Comparison of ENCODE assay signal across 11 mouse cellular contexts in genomic region chr11:100399320-100399719, GRCm38 (mm10). TPM values are rescaled to one million over a fixed set of nuclear protein-coding genes. Genes with fewer than 3 reads are reported as not detected.
DNase-seq lines count a peak whose midpoint lies in the region; ATAC-seq and TF ChIP-seq lines count a peak whose summit lies in the region.
"Had no signal": no experiment of that assay in that cellular context is flagged by ENCODE, and none has a peak within 500 bp of the region (broad histone marks: within the 10 kb centered on the region; RNA-seq: fewer than 3 reads in every experiment).

No protein-coding gene starts in this region.

- H3K36me3 ChIP-seq in heart, adult 2 months (ENCODE audit: control insufficient read depth, insufficient read depth, low read length), result peaks cover 7% of the 10 kb centered on the region
- H3K36me3 ChIP-seq in heart, embryonic 12.5 days, result no peaks in the 10 kb centered on the region

- no peak overlapping the region for H3K4me3 ChIP-seq in heart, adult 2 months
- no peak overlapping the region for H3K4me3 ChIP-seq in heart, embryonic 12.5 days
- no peak overlapping the region for H3K4me3 ChIP-seq in olfactory bulb, adult 2 months (ENCODE audit: insufficient read depth, low read depth, low read length)

- no peak for DNase-seq in heart, adult 2 months
- peak; percentile 53 to 60 for DNase-seq in B cell, adult 2 months
- DNase-seq in cerebellum, postnatal 10 days, result no peak
- no peak for DNase-seq in retina, postnatal 1 day
- DNase-seq in frontal cortex, postnatal 10 days (ENCODE audit: low spot score in 2 of 2), result no peak
- DNase-seq: liver, postnatal 0 days; spleen, adult 18-20 months had no signal

- H3K9ac ChIP-seq in heart, adult 2 months (ENCODE audit: low read depth, low read length), result no peak overlapping the region
- H3K9ac ChIP-seq in heart, embryonic 12.5 days, result no peak overlapping the region
- H3K9ac ChIP-seq: liver, postnatal 0 days had no signal

- no peak overlapping the region for H3K4me2 ChIP-seq in heart, embryonic 12.5 days

- H3K79me2 ChIP-seq in heart, adult 2 months (replicated peaks; ENCODE audit: control insufficient read depth, insufficient read depth, low read length), result no peaks in the 10 kb centered on the region

- WGBS in heart, adult 2 months, result 43% methylated on average over 9 of the region's 9 CpGs
- 63% methylated on average over 9 of the region's 9 CpGs for WGBS in heart, embryonic 12.5 days
- 59% methylated on average over 9 of the region's 9 CpGs for WGBS in olfactory bulb, adult 2 months

- H3K27me3 ChIP-seq in heart, adult 2 months (ENCODE audit: control insufficient read depth, insufficient read depth, low read length), result no peaks in the 10 kb centered on the region
- no peaks in the 10 kb centered on the region for H3K27me3 ChIP-seq in heart, embryonic 12.5 days (replicated peaks)

- no peaks in the 10 kb centered on the region for H3K9me3 ChIP-seq in heart, embryonic 12.5 days (replicated peaks)

- no peak for TF ChIP-seq CTCF in heart, adult 2 months (IDR thresholded peaks at IDR 0.05)
- TF ChIP-seq CTCF in olfactory bulb, adult 2 months (IDR thresholded peaks at IDR 0.05; ENCODE audit: insufficient read depth, low read depth, low read length), result no peak

- TF ChIP-seq POLR2A in heart, adult 2 months (IDR thresholded peaks at IDR 0.05; ENCODE audit: insufficient read depth, low read depth, low read length), result no peak
- TF ChIP-seq POLR2A in olfactory bulb, adult 2 months (IDR thresholded peaks at IDR 0.05; ENCODE audit: insufficient read depth, low read depth, low read length), result no peak

- intact Hi-C loops in heart, adult 2 months (cut with DNase I), result loop anchor here (5.0 to 10.0 kb wide), 2 partner anchors 565 to 663 kb away; no protein-coding TSS in a partner anchor

- H3K4me1 ChIP-seq in heart, adult 2 months (ENCODE audit: control insufficient read depth, insufficient read depth, low read length), result peaks cover 35% of the 10 kb centered on the region
- H3K4me1 ChIP-seq in heart, embryonic 12.5 days (replicated peaks), result peaks cover 81% of the 10 kb centered on the region
- peaks cover 44% of the 10 kb centered on the region for H3K4me1 ChIP-seq in olfactory bulb, adult 2 months (ENCODE audit: control insufficient read depth, insufficient read depth, low read length)

- H3K27ac ChIP-seq in heart, adult 2 months, result peak overlapping the region; percentile 54
- no peak overlapping the region for H3K27ac ChIP-seq in heart, embryonic 12.5 days (ENCODE audit: poor library complexity, severe bottlenecking)
- 0 out of 2 replicates have a peak overlapping the region, but pooled peaks have one; percentile 0 for H3K27ac ChIP-seq in olfactory bulb, adult 2 months (ENCODE audit: insufficient read depth, low read depth, low read length)
- H3K27ac ChIP-seq: hindbrain, postnatal 0 days had no signal

- no peak for ATAC-seq in heart, embryonic 12.5 days (ENCODE audit: insufficient number of reproducible peaks, low FRiP score)
- 0 out of 2 replicates have a peak, but pooled peaks have one; percentile 5 for ATAC-seq in granulocyte monocyte progenitor cell, adult 5-6 weeks (replicated peaks; ENCODE audit: poor library complexity, severe bottlenecking)
- ATAC-seq: hindbrain, postnatal 0 days; liver, postnatal 0 days had no signal

- peak; percentile 45; the same call in 1 of the 2 replicates for TF ChIP-seq EP300 in heart, adult 2 months (IDR thresholded peaks at IDR 0.05; ENCODE audit: insufficient read depth, low read depth, low read length)

RNA-seq across cellular contexts. Expression of gene Jup, which starts 1.8 kb away (rescaled TPM):
- 100 to 1,000 TPM; 234 to 237 TPM for total RNA-seq in heart, adult 2 months (2021)
- polyA plus RNA-seq in heart, adult 2 months (2012; rRNA removed), result 317 and 318 TPM in 2 replicates
- polyA plus RNA-seq in heart, embryonic 12.5 days (2016; fragmentation: Nextera tagmentation; extraction: Ambion mirVana), result 107 and 109 TPM in 2 replicates
- total RNA-seq in granulocyte monocyte progenitor cell, adult 5-6 weeks (2014; fragmentation: Nextera tagmentation), result 4.8 and 6.7 TPM in 2 replicates
- total RNA-seq in granulocyte monocyte progenitor cell, adult 5-6 weeks (2017), result 1.4 and 4.2 TPM in 2 replicates
- not detected in 2 replicates for polyA plus RNA-seq in olfactory bulb, adult 2 months (2012; ENCODE audit: insufficient read depth, insufficient read length, low replicate concordance, missing spikeins)

RNA-seq across cellular contexts. Expression of gene P3h4, which starts 15.3 kb away (rescaled TPM):
- total RNA-seq in heart, adult 2 months (2021), result 10 to 100 TPM; 13.4 to 16.8 TPM
- polyA plus RNA-seq in heart, adult 2 months (2012; rRNA removed), result 29.7 and 35.6 TPM in 2 replicates
- polyA plus RNA-seq in heart, embryonic 12.5 days (2016; fragmentation: Nextera tagmentation; extraction: Ambion mirVana), result 69.7 and 78.3 TPM in 2 replicates
- total RNA-seq in granulocyte monocyte progenitor cell, adult 5-6 weeks (2014; fragmentation: Nextera tagmentation), result not detected in 2 replicates
- 0.26 TPM in 1 of 2 replicates, not detected in the other for total RNA-seq in granulocyte monocyte progenitor cell, adult 5-6 weeks (2017)
- polyA plus RNA-seq in olfactory bulb, adult 2 months (2012; ENCODE audit: insufficient read depth, insufficient read length, low replicate concordance, missing spikeins), result not detected in 2 replicates

RNA-seq across cellular contexts. Expression of gene Fkbp10, which starts 16.2 kb away (rescaled TPM):
- 1 to 10 TPM; 7.4 to 7.5 TPM for total RNA-seq in heart, adult 2 months (2021)
- polyA plus RNA-seq in heart, adult 2 months (2012; rRNA removed), result 24.8 and 35.6 TPM in 2 replicates
- 114 and 124 TPM in 2 replicates for polyA plus RNA-seq in heart, embryonic 12.5 days (2016; fragmentation: Nextera tagmentation; extraction: Ambion mirVana)
- total RNA-seq in granulocyte monocyte progenitor cell, adult 5-6 weeks (2014; fragmentation: Nextera tagmentation), result not detected in 2 replicates
- total RNA-seq in granulocyte monocyte progenitor cell, adult 5-6 weeks (2017), result not detected in 2 replicates
- polyA plus RNA-seq in olfactory bulb, adult 2 months (2012; ENCODE audit: insufficient read depth, insufficient read length, low replicate concordance, missing spikeins), result not detected in 2 replicates

RNA-seq across cellular contexts. Expression of gene Nt5c3b, which starts 42.3 kb away (rescaled TPM):
- 10 to 100 TPM; 23.5 to 24.1 TPM for total RNA-seq in heart, adult 2 months (2021)
- polyA plus RNA-seq in heart, adult 2 months (2012; rRNA removed), result 44.0 and 63.3 TPM in 2 replicates
- polyA plus RNA-seq in heart, embryonic 12.5 days (2016; fragmentation: Nextera tagmentation; extraction: Ambion mirVana), result 101 and 104 TPM in 2 replicates
- 46.9 and 50.7 TPM in 2 replicates for total RNA-seq in granulocyte monocyte progenitor cell, adult 5-6 weeks (2014; fragmentation: Nextera tagmentation)
- total RNA-seq in granulocyte monocyte progenitor cell, adult 5-6 weeks (2017), result 23.3 and 31.3 TPM in 2 replicates
- polyA plus RNA-seq in olfactory bulb, adult 2 months (2012; ENCODE audit: insufficient read depth, insufficient read length, low replicate concordance, missing spikeins), result not detected in 2 replicates

RNA-seq across cellular contexts. Expression of gene Klhl10, which starts 42.4 kb away (rescaled TPM):
- 1 to 10 TPM in 1 of 2 experiments, under 1 TPM in 1; 0.50 to 1.0 TPM for total RNA-seq in heart, adult 2 months (2021)
- 0.86 and 1.8 TPM in 2 replicates for polyA plus RNA-seq in heart, adult 2 months (2012; rRNA removed)
- polyA plus RNA-seq in heart, embryonic 12.5 days (2016; fragmentation: Nextera tagmentation; extraction: Ambion mirVana), result 0.65 and 0.76 TPM in 2 replicates
- total RNA-seq in granulocyte monocyte progenitor cell, adult 5-6 weeks (2014; fragmentation: Nextera tagmentation), result not detected in 2 replicates
- not detected in 2 replicates for total RNA-seq in granulocyte monocyte progenitor cell, adult 5-6 weeks (2017)
- not detected in 2 replicates for polyA plus RNA-seq in olfactory bulb, adult 2 months (2012; ENCODE audit: insufficient read depth, insufficient read length, low replicate concordance, missing spikeins)

Comparison
In these comparisons a context has a peak if more than half of its experiments do, and no peak if none do; other contexts are left out.
1. DNase-seq: peak in B cell, adult 2 months (2 of 2); none in heart, adult 2 months (0 of 2), cerebellum, postnatal 10 days (0 of 2), retina, postnatal 1 day (single experiment) and frontal cortex, postnatal 10 days (0 of 2).
2. RNA of gene Jup, which starts 1.8 kb away (polyA plus RNA-seq): 317 to 318 TPM in heart, adult 2 months and 107 to 109 TPM in heart, embryonic 12.5 days; not detected in olfactory bulb, adult 2 months; every median in the first group is over 100 times any median in the second.
3. RNA of gene P3h4, which starts 15.3 kb away (polyA plus RNA-seq): 69.7 to 78.3 TPM in heart, embryonic 12.5 days and 29.7 to 35.6 TPM in heart, adult 2 months; not detected in olfactory bulb, adult 2 months; every median in the first group is over 10 times any median in the second.
4. RNA of gene Fkbp10, which starts 16.2 kb away (polyA plus RNA-seq): 114 to 124 TPM in heart, embryonic 12.5 days and 24.8 to 35.6 TPM in heart, adult 2 months; not detected in olfactory bulb, adult 2 months; every median in the first group is over 10 times any median in the second.